Mouse (Mus musculus) ES-E14 (cell line): ENCODE results near the gene 2610318N02Rik. TPM values are rescaled to one million over a fixed set of nuclear protein-coding genes. Genes with fewer than 3 reads are reported as not detected.

Experiments
- DNase-seq: peaks from one replicate; pipeline ENCODE4 v3.0.0-alpha.2; 2013; ENCODE audit warnings: low read depth, low spot score
- H3K27ac ChIP-seq: 2 replicates; pipeline ENCODE4 v1.5.1; 2012; ENCODE audit warnings: low read depth, mild to moderate bottlenecking, low read length, moderate library complexity, mixed read lengths; ENCODE audit not compliant: poor library complexity, insufficient read depth, severe bottlenecking
- H3K36me3 ChIP-seq: 2 replicates; pipeline ENCODE4 v1.6.1; 2012; ENCODE audit warnings: mild to moderate bottlenecking, low read length, moderate library complexity, mixed read lengths; ENCODE audit not compliant: control insufficient read depth, poor library complexity, insufficient read depth, severe bottlenecking
- H3K4me1 ChIP-seq, 2 experiments: fragments of 150-350 bp in 1 of 2; sonication (generic) in 1 of 2; 2 replicates each; pipeline ENCODE4 v1.6.1; 2012; ENCODE audit warnings: low read length in 2 of 2, mild to moderate bottlenecking in 1 of 2, mixed read lengths in 1 of 2; ENCODE audit not compliant: control insufficient read depth in 2 of 2, insufficient read depth in 2 of 2, poor library complexity in 1 of 2
- H3K4me3 ChIP-seq, 2 experiments: fragments of 150-350 bp in 1 of 2; sonication (generic) in 1 of 2; 2 replicates each; pipeline ENCODE4 v1.5.1; 2012; ENCODE audit warnings: low read length in 2 of 2, low read depth in 1 of 2, mild to moderate bottlenecking in 1 of 2, mixed read lengths in 1 of 2; ENCODE audit not compliant: insufficient read depth in 1 of 2, poor library complexity in 1 of 2, severe bottlenecking in 1 of 2
- H3K9ac ChIP-seq: 2 replicates; pipeline ENCODE4 v1.6.1; 2012; ENCODE audit warnings: low read depth, mild to moderate bottlenecking, low read length, mixed read lengths; ENCODE audit not compliant: poor library complexity, insufficient read depth, severe bottlenecking
- H3K9me3 ChIP-seq: fragments of 150-350 bp; sonication (generic); 2 replicates; pipeline ENCODE4 v1.6.1; 2012; ENCODE audit warnings: low read depth, mild to moderate bottlenecking, low read length; ENCODE audit not compliant: control insufficient read depth, insufficient read depth
- CHD2 ChIP-seq: IDR thresholded peaks from 2 replicates; pipeline ENCODE4 v1.6.1; 2014; ENCODE audit warnings: mild to moderate bottlenecking, low read depth, low read length, inconsistent platforms
- HCFC1 ChIP-seq: IDR thresholded peaks from 2 replicates; pipeline ENCODE4 v1.6.1; 2012; ENCODE audit warnings: low read length, inconsistent platforms, borderline replicate concordance; ENCODE audit not compliant: insufficient read depth
- MAFK ChIP-seq: IDR thresholded peaks from 2 replicates; pipeline ENCODE4 v1.6.1; 2014; ENCODE audit warnings: mild to moderate bottlenecking, low read depth, low read length, inconsistent platforms; ENCODE audit not compliant: insufficient read depth
- ZC3H11A ChIP-seq: IDR thresholded peaks from 2 replicates; pipeline ENCODE4 v1.6.1; 2012; ENCODE audit warnings: low read depth, mild to moderate bottlenecking, inconsistent platforms, low read length, borderline replicate concordance
- ZNF384 ChIP-seq: IDR thresholded peaks from 2 replicates; pipeline ENCODE4 v1.6.1; 2012; ENCODE audit warnings: low read depth, low read length, inconsistent platforms
- in situ Hi-C, 2 experiments: fragments of 600-800 bp; cut with MboI; formaldehyde crosslinking; loops; one replicate each; pipeline ENCODE4 v1.15.1; 2025; ENCODE audit warnings: low sequenced_read_pairs in 2 of 2, inconsistent platforms in 1 of 2; ENCODE audit not compliant: unreplicated experiment in 2 of 2
- total RNA-seq: library from RNA; depleted of rRNA; stranded (reverse); fragments of 300-350 nt; gene quantifications from 2 replicates; pipeline ENCODE4 v1.2.3, GENCODE M21; 2012

Gene 2610318N02Rik
- total RNA-seq, 1 experiment: 47.7 TPM

GRCm38 (mm10) chr16:17085636-17086035, 39.3 kb downstream of the 2610318N02Rik start:
- Histone ChIP-seq H3K27ac (0 out of 2 replicates have a peak overlapping the region, but pooled peaks have one; percentile 15), H3K4me3 (no peak overlapping the region), H3K36me3 (peaks cover 52% of the 10 kb centered on the region), H3K4me1 (peaks cover 0 to 2% of the 10 kb centered on the region in 2 experiments; a peak in 1 of 4 replicates), H3K9ac (no peak overlapping the region), H3K9me3 (no peaks in the 10 kb centered on the region)
- in situ Hi-C loops: no loop called here
- DNase-seq: no peak
- TF ChIP-seq ZC3H11A: no peak
- no peak for TF ChIP-seq HCFC1
- no peak for TF ChIP-seq CHD2
- no peak for TF ChIP-seq MAFK
- no peak for TF ChIP-seq ZNF384

- Histone ChIP-seq H3K9me3 (no peaks in the 10 kb centered on the region), H3K4me3 (no peak overlapping the region), H3K36me3 (peaks cover 21% of the 10 kb centered on the region), H3K27ac (no peak overlapping the region), H3K9ac (no peak overlapping the region), H3K4me1 (peaks cover 0 to 2% of the 10 kb centered on the region in 2 experiments; a peak in 1 of 4 replicates)
- in situ Hi-C loops: no loop called here
- no peak for DNase-seq
- TF ChIP-seq HCFC1: no peak
- TF ChIP-seq CHD2: no peak
- TF ChIP-seq MAFK: no peak
- no peak for TF ChIP-seq ZNF384
- no peak for TF ChIP-seq ZC3H11A
Observed at GRCm38 (mm10) chr16:17082121-17082792, 42.7 kb downstream of the 2610318N02Rik start.

GRCm38 (mm10) chr16:17078101-17078500, 46.9 kb downstream of the 2610318N02Rik start:
- peaks cover 9% of the 10 kb centered on the region; the same call in 1 of the 2 replicates for H3K36me3 ChIP-seq
- H3K9me3 ChIP-seq: no peaks in the 10 kb centered on the region
- no peak for DNase-seq
- TF ChIP-seq MAFK (no peak), ZNF384 (peak; percentile 50; the same call in 1 of the 2 replicates), HCFC1 (no peak)
- H3K4me3 ChIP-seq: no peak overlapping the region
- no peak overlapping the region for H3K9ac ChIP-seq
- in situ Hi-C loops: no loop called here
- H3K27ac ChIP-seq: no peak overlapping the region
- H3K4me1 ChIP-seq: peaks cover 0 to 2% of the 10 kb centered on the region in 2 experiments; a peak in 1 of 4 replicates

DNA sequence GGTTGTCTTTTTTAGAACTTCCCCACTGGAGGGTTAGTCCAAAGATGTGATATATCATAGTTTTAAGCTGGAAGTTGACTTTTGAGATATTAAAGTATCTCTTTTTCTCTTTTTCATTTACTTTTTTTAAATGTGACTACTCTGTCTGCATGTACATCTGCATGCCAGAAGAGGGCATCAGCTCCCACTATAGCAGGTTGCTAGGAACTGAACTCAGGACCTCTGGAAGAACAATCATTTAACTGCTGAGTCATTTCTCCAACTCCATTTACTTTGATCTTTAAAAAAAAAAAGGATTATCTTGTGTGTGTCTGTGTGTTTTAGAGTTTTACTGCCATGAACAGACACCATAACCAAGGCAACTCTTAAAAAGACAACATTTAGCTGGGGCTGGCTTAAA, 48.1 kb downstream of the 2610318N02Rik start:
- Histone ChIP-seq H3K36me3 (peaks cover 4% of the 10 kb centered on the region; the same call in 1 of the 2 replicates), H3K27ac (no peak overlapping the region), H3K4me1 (peaks cover 0 to 2% of the 10 kb centered on the region in 2 experiments; a peak in 1 of 4 replicates), H3K9me3 (no peaks in the 10 kb centered on the region), H3K9ac (no peak overlapping the region), H3K4me3 (no peak overlapping the region)
- 0 out of 2 replicates have a peak, but pooled peaks have one; percentile 55 for TF ChIP-seq MAFK
- no peak for TF ChIP-seq HCFC1
- in situ Hi-C loops: no loop called here
- DNase-seq: no peak
